Mouse (Mus musculus): Measurements from ENCODE around the gene Rasl12.
A peak's percentile ranks its signal among the peaks of the same experiment; 100 is the strongest.

Rasl12 gene

GRCm38 (mm10) chr9:65458975-65459374, 60.7 kb downstream of the Rasl12 start:
- DNase-seq, result no peak

GRCm38 (mm10) chr9:65460198-65460597, 61.9 kb downstream of the Rasl12 start:
- DNase-seq, result no peak

GRCm38 (mm10) chr9:65460732-65461442, 62.6 kb downstream of the Rasl12 start, which contains the start of gene Spg21:
Gene Spg21, plus strand, starts transcription at chr9:65460947.
- DNase-seq, result peak; percentile 96

GRCm38 (mm10) chr9:65462544-65462943, 64.2 kb downstream of the Rasl12 start:
- no peak for DNase-seq

- DNase-seq, result no peak
Observed at GRCm38 (mm10) chr9:65464161-65464560, 65.9 kb downstream of the Rasl12 start.

Data from cerebellum, adult 8-10 months (tissue).